Mouse (Mus musculus): ENCODE data around the gene Vegfb. TPM values are rescaled to one million over a fixed set of nuclear protein-coding genes. Genes with fewer than 3 reads are reported as not detected.

Vegfb gene
- total RNA-seq, 2 experiments from 2014 or later, result 92.0 to 95.7 TPM

DNA sequence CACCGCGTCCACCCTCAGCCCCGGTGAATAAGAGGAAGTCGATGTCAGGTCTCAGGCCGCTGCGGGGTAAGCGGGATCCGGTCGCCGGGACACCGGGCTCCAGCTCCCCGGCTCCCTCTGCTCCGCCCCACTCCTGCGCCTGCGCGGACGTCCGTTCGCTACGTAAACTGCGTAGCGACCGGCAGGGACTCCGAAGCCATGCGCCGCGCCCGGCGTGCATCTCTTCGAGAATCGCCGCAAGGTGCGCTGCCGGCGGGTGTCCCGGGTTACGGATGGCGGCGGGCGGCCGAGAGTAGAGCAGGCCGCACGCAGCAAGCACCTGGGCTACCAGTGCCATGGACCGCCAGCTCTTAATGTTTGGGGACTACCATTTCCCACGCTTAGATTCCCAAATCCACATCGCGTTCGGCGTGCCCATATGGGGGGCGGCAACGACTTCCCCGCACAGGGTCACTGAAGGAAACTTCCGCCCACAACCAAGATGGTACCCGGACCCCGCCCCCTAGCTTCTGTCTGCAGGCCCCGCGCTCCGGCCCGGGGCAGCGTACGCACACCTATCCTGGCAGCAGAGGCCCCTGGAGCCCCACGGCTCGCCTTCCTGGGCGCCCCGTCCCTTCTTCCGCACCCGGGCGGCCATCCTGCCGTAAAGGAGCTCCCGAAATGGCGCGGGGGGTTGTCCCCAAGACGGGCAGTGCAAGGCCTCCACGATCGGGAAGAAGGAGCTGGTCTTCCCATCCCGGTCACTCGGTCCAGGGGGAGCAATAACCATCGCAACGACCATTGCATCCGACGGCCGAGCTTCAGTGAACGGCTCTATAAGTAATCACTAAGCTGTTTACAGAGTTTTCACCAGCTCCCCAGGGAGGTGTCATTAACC is 45.8 kb downstream of the Vegfb start, which contains the start of gene Bad:
Gene Bad (plus strand): TSS at position 490 of the 877 bp plus-strand sequence.
- DNase-seq, result peak; percentile 96

DNA sequence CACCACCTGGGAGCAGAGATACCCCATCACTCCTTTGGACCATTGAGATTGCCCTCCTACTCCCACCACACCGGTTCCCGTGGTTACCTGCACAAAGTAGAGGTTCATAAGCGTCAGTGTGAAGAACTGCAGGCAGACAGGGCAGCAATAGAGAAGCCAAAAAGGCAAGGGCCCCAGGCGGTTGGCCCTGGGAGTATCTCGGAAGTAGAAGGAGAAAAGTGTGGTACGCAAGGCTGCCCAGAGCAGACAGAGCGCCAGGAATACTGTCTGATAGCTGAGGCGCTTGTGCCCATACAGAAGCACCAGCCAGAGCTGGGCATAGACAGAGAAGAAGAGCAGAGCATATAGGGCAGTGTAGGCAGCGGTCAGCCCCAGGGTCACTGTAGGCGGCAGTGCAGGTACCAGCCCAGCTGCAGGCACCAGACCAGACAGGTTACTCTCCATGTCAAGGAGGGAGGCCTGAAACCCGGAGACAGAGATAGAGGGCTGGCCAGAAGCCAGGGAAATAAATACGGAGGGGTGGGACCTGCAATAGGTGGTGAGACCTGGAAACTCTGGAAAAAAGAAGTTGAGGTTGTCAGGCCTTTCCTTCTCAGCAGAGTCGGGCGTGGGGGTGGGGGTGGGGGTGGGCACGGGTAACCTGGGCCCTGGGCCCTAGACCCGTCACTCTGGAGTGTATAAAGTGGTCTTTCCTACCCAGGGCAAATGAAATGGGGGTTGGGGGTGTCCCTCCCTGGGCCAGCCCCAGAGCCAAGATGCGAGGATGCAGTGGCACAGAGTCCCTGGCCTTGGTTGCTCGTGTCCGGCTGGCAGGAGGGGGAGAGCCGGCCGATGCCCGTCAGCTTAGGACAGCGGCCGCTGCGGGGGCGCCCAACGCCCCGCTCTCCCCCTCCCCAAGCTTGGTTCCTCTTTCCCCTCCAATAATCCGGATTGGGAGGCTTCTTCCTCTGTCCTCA is 46.8 kb downstream of the Vegfb start:
- no peak for DNase-seq

- DNase-seq, result no peak
Measured at GRCm38 (mm10) chr19:6939106-6940002, 48.1 kb downstream of the Vegfb start.

DNA sequence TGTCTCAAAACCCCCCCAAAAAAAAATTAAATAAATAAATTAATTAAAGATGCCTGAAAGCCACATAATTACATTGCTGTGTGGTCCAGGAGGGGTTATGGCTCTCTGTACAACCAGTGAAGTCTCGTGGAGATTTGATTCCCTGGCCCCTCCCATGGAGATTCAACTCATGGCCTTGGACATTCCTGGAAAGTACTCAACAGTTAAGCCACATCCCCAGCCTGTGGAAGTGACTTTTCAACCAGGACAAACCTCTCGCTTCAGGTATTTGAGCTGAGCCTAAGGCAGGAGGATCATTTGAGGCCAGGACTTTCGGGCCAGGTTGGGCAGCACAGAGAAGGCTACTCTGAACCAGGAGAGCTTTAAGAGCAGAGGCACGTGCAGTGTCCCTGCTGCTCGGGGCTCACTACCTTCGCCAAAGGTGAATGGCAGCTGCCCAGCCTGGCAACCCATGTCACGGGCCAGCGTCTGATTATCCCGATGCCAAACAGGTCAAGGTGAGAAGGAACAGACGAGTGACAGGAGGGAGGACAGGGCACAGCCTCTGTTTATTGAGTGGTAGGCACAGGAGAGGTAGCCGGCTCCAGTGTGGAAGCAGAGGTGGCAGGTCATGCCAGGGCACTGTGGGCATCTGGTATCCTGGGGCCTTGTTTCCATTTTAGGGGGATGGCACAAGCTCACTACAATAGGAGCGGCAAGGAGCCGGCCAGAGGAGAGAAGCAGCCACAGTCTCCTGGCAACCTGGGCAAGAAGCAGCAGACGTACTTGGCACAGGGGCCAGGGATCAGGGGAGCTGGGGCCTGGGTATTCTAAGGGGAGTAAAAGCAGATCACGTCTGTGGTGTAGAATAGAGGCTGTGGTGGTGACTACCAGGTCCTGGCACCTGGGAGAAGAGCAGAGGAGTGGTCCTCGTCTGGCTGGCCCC is 49.6 kb downstream of the Vegfb start:
- DNase-seq, result no peak

- DNase-seq, result peak in 1 of 2 experiments; percentile 29
Measured at GRCm38 (mm10) chr19:6936299-6936698, 51.2 kb downstream of the Vegfb start.

- DNase-seq, result no peak
Measured at GRCm38 (mm10) chr19:6934195-6934977, 53.1 kb downstream of the Vegfb start, which contains the start of gene Kcnk4. Gene Kcnk4, minus strand, starts transcription at chr19:6934515.

DNA sequence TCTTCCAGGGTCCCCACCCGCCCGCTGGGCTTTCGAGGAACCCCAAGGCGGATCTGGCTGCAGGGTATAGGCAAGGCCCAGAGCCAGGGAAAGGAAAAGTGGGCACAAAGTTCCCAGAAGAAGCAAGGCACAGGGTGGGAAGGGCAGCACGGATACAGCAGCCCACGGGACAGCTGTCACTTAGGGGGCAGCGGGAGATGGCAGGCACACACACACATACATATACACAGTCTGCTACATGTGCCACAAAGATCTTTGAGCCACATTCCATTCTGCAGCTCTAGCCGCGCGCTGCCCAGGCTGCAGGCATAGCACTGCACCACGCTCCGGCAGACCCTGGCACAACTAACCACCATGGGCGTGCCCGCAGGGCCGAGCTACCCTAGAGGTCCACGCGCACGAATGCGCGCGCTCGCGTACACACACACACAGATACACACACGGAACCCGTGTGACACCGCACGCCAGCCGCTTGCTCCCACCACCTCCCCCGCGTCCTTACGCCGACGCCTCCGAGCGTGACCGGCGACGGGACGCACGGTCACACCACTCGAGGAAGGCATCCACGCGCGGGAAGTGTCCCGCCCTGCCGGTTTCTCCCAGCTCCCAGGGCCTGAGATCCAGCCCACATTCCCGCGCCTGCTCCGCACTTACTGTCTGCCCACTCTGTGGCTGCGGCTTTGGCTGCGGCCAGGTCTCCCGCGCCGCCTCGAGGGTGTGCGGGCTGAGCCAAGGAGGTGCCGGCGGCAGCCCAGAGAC is 53.8 kb downstream of the Vegfb start:
- DNase-seq, result peak; percentile 26 to 49

DNA sequence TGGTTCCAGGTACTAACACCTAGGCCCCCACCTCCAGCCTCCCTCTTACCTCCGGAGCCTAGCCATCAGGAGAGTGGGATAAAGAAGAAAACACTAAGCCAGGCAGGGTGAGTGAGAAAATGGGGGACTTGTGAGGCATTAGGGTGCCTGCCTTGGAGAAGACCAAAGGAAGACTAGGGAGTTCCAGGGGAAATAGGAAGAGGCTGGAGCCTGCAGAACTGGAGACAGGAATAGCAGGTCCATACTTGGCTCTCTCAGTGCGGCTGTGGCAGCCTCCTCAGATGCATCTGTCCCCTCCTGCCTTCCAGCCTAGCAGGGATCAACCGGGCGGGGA is 54.4 kb downstream of the Vegfb start:
- DNase-seq, result no peak

Other genes starting within 250 kb of the Vegfb start
- gene Rps6ka4, start 147.0 kb downstream of the Vegfb start, total RNA-seq (2021), result 10 to 100 TPM; 30.0 to 30.7 TPM
- 1 to 10 TPM; 1.7 to 1.8 TPM for gene Ccdc88b, start 129.4 kb downstream of the Vegfb start, total RNA-seq (2021)
- gene Trmt112, start 78.0 kb downstream of the Vegfb start, total RNA-seq (2021), result 100 to 1,000 TPM in 1 of 2 experiments, 10 to 100 TPM in 1; 93.1 to 116 TPM
- gene Prdx5, start 77.5 kb downstream of the Vegfb start, total RNA-seq (2021), result 100 to 1,000 TPM; 254 to 293 TPM
- gene Esrra, start 65.8 kb downstream of the Vegfb start, total RNA-seq (2021), result 10 to 100 TPM; 33.6 to 50.9 TPM
- not detected for gene Catsperz, start 62.3 kb downstream of the Vegfb start, total RNA-seq (2021)
- under 1 TPM; 0.16 to 0.20 TPM for gene Kcnk4, start 53.1 kb downstream of the Vegfb start, total RNA-seq (2021)
- 10 to 100 TPM; 48.6 to 54.5 TPM for gene Bad, start 45.8 kb downstream of the Vegfb start, total RNA-seq (2021)
- gene Gpr137, start 45.2 kb downstream of the Vegfb start, total RNA-seq (2021), result 10 to 100 TPM; 49.1 to 49.9 TPM
- 100 to 1,000 TPM; 203 TPM for gene Ppp1r14b, start 12.7 kb downstream of the Vegfb start, total RNA-seq (2021)
- gene Plcb3, start 11.2 kb downstream of the Vegfb start, total RNA-seq (2021), result 10 to 100 TPM; 41.8 to 44.5 TPM
- gene Fkbp2, start 7.2 kb downstream of the Vegfb start, total RNA-seq (2021), result 100 to 1,000 TPM in 1 of 2 experiments, 10 to 100 TPM in 1; 93.3 to 103 TPM
- gene Dnajc4, start 4.9 kb upstream of the Vegfb start, total RNA-seq (2021), result 10 to 100 TPM; 38.5 to 46.1 TPM
- gene Nudt22, start 8.5 kb upstream of the Vegfb start, total RNA-seq (2021), result 10 to 100 TPM; 39.0 to 42.4 TPM
- 10 to 100 TPM in 1 of 2 experiments, 1 to 10 TPM in 1; 8.2 to 16.8 TPM for gene Trpt1, start 8.5 kb upstream of the Vegfb start, total RNA-seq (2021)
- gene Fermt3, start 31.8 kb upstream of the Vegfb start, total RNA-seq (2021), result 1 to 10 TPM; 6.9 TPM
- 100 to 1,000 TPM; 149 to 281 TPM for gene Stip1, start 52.3 kb upstream of the Vegfb start, total RNA-seq (2021)
- gene Macrod1, start 69.2 kb upstream of the Vegfb start, total RNA-seq (2021), result 10 to 100 TPM; 52.5 to 66.7 TPM
- gene Flrt1, start 118.1 kb upstream of the Vegfb start, total RNA-seq (2021), result 1 to 10 TPM; 1.3 to 4.0 TPM
- gene Otub1, start 218.7 kb upstream of the Vegfb start, total RNA-seq (2021), result 100 to 1,000 TPM; 118 to 130 TPM
- 1,000 to 10,000 TPM; 1,022 to 1,091 TPM for gene Cox8a, start 230.0 kb upstream of the Vegfb start, total RNA-seq (2021)